ENCODE assay signal across 9 mouse cellular contexts in the genomic region with DNA sequence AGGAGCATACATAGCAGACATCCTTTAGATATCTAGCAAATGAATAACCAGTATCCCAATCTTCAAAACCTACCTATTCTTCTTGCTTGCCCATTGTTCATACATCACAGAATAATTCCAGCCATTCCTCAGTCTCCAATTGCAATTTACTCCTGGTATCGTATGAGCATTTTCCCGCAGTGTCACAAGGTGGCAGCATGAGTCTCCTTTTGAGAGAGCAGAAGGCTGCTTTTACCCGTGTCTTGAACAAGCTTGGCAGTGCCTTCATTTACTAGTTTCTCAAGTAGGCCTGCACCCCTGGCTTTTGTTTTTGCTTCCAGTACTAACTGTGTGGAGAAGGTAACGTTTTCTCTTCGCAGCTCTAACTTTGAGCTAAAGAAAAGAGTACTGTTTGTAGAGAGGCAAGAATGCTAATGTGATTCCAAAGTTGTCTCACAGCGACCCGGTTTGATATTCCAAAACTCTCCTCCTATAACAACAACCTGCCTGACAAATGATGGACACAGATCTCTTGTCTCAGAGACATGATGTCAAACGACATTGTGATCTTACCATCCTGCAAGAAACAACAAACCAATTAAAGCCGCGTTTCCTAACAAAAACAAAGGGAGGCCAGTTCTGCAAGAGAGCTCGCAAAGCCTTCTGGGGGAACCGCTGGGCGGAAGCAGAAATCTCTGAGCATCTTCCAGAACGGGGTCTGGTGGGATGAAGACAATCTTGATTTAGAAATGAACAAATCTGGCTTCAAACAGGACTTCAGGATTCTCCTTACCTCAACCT. TPM values are rescaled to one million over a fixed set of nuclear protein-coding genes. Genes with fewer than 3 reads are reported as not detected.
DNase-seq lines count a peak whose midpoint lies in the region; ATAC-seq lines count a peak whose summit lies in the region.
"Had no signal": no experiment of that assay in that cellular context is flagged by ENCODE, and none has a peak within 500 bp of the region (broad histone marks: within the 10 kb centered on the region; RNA-seq: fewer than 3 reads in every experiment).

No protein-coding gene starts in this region.

- ATAC-seq in neutrophil, adult 5-6 weeks (ENCODE audit: extremely low read depth, insufficient number of reproducible peaks, low FRiP score, poor library complexity, severe bottlenecking) = peak; percentile 74; the same call in 1 of the 2 replicates

- H3K9me3 ChIP-seq in limb, embryonic 10.5 days (replicated peaks) = no peaks in the 10 kb centered on the region

- peak; percentile 82 for DNase-seq in urinary bladder, postnatal 14 days (ENCODE audit: low spot score)
- DNase-seq in urinary bladder, adult 2 months (ENCODE audit: low spot score) = no peak
- peak; percentile 62 to 79 for DNase-seq in cerebellum, postnatal 25 days
- DNase-seq in gastrocnemius, adult 18-20 months (ENCODE audit: low spot score) = peak; percentile 82
- peak; percentile 88 for DNase-seq in kidney, adult 9 months
- peak; percentile 73 for DNase-seq in limb, embryonic 10.5 days (ENCODE audit: low spot score)
- peak; percentile 66 for DNase-seq in thymus, postnatal 14 days

- no peak overlapping the region for H3K4me3 ChIP-seq in limb, embryonic 10.5 days
- H3K4me3 ChIP-seq: myocyte had no signal

- WGBS in limb, embryonic 10.5 days = 46% methylated on average over 14 of the region's 14 CpGs

- H3K27me3 ChIP-seq in limb, embryonic 10.5 days (ENCODE audit: low read depth, poor library complexity, severe bottlenecking) = peaks cover 6% of the 10 kb centered on the region; the same call in 1 of the 2 replicates

- peaks cover 28% of the 10 kb centered on the region for H3K4me1 ChIP-seq in limb, embryonic 10.5 days

- no peaks in the 10 kb centered on the region for H3K36me3 ChIP-seq in limb, embryonic 10.5 days

- peak overlapping the region; percentile 63 for H3K27ac ChIP-seq in limb, embryonic 10.5 days

RNA-seq across cellular contexts. Expression of a gene that starts 5.0 kb away (rescaled TPM):
- 165 and 174 TPM in 2 replicates for polyA plus RNA-seq in urinary bladder, adult 2 months (2012; rRNA removed)
- total RNA-seq in gastrocnemius, adult 18-20 months (2021) = 10 to 100 TPM; 42.6 to 62.5 TPM
- polyA plus RNA-seq in limb, embryonic 10.5 days (2016; fragmentation: Nextera tagmentation; extraction: Ambion mirVana) = 58.9 and 75.2 TPM in 2 replicates
- total RNA-seq in neutrophil, adult 5-6 weeks (2017) = 3.0 and 3.1 TPM in 2 replicates

RNA-seq across cellular contexts. Expression of a gene that starts 42.4 kb away (rescaled TPM):
- polyA plus RNA-seq in urinary bladder, adult 2 months (2012; rRNA removed) = 18.4 and 21.2 TPM in 2 replicates
- 100 to 1,000 TPM; 134 to 146 TPM for total RNA-seq in gastrocnemius, adult 18-20 months (2021)
- 0.36 and 0.39 TPM in 2 replicates for polyA plus RNA-seq in limb, embryonic 10.5 days (2016; fragmentation: Nextera tagmentation; extraction: Ambion mirVana)
- total RNA-seq in neutrophil, adult 5-6 weeks (2017) = 0.12 and 0.25 TPM in 2 replicates

Comparison
In these comparisons a context has a peak if more than half of its experiments do, and no peak if none do; other contexts are left out.
1. RNA of a gene that starts 5.0 kb away (total RNA-seq): 42.6 to 62.5 TPM in gastrocnemius, adult 18-20 months; 3.0 to 3.1 TPM in neutrophil, adult 5-6 weeks; every median in the first group is over 10 times any median in the second.
2. RNA of a gene that starts 42.4 kb away (total RNA-seq): 134 to 146 TPM in gastrocnemius, adult 18-20 months; 0.12 to 0.25 TPM in neutrophil, adult 5-6 weeks; every median in the first group is over 100 times any median in the second.